Mouse (Mus musculus): ENCODE data around the gene Slc41a3.
A peak's percentile ranks its signal among the peaks of the same experiment; 100 is the strongest.
"Not testable (repeated sequence)": the region's sequence is repeated elsewhere in the genome, so short reads cannot be mapped to it uniquely, and the experiment has no call there.

The Slc41a3 gene

DNA sequence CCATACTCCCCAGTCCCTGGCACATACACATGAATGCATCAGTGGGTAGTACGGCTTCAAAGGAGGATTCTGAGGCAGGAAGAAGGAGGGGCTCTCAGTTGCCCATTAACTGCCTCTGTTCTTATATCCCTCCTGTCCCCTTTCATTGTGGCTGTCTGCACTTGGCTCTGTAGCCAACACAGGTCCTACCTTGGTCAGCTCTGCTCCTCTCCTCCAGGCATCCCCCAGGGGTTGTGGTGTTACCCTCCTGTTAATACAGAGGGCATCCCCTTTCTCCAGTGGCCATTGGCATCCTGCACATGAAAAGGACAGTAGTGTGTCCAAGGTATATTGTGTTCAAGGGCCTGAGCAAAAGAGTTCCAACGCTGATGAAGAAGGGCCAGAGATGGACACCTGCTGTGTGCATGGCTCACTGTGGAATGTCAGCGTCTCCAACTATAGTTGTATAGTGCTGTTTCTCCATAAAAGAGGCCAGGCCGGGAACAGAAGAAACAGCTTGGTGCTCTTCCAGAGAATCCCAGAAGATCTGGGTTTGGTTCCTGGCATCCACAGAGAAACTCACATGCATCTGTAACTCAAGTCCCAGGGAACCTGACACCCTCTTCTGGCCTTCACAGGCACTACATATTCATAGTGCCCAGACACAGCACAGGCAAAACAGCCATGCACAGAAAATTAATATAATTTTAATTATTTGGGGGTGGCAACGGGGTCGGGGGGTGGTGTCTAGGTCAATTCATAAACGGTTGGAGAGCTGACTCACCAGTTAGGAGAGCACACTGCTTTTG, 20.9 kb downstream of the Slc41a3 start:
- DNase-seq: no peak

DNA sequence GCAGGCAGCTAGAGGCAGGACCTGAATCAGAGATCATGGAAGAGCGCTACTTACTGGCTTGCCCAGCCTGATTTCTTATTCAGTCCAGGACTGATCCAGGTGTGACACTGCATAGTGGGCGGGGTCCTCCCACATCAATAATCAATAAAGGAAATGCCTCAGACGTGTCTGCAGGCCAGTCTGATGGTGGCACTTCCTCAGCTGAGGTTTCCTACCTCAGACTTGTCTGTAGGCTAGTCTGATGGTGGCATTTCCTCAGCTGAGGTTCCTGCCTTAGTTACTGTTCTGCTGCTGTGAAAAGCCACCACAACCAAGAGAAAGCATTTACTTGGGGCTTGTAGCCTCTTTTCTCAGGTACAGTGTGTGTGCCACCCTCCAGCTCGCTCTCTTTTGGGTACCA, 23.0 kb downstream of the Slc41a3 start:
- no peak for DNase-seq

DNA sequence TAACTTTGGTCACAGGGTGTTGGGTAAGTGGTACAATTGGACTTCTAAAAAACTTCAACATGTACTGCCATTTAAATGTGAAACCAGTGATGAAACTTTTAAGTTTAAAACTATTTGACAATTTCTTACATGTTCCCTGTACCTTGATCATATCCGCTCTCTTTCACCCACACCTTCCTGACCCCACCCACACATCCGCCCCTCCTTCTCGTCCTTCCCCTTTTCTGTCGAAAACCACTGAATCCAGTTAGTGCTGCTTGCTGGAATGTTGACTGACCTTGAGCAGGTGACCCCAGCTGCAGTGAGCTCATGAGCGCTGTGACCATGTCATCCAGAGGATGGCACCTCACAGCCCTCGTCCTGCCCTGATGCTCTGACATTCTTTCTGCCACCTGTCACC, 25.0 kb downstream of the Slc41a3 start:
- no peak for DNase-seq

DNA sequence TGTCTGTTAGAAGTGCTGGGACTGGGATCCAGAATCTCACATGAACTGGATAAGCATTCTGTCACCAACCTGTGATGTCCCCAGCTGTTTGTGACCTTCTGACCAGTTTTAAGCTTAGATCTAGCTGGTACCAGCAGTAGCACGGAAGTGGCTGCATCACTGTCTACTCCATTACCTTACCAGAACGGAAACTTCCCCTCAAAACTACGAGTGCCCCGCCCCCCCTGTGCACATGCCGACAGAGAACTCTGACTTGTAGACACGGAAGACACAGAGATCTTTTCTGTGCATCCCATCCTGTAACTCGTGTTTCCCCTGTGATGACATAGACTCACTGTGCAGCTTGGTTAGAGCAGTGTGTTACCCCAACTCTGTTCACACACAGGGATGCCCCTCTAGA, 25.9 kb downstream of the Slc41a3 start:
- DNase-seq: no peak

DNA sequence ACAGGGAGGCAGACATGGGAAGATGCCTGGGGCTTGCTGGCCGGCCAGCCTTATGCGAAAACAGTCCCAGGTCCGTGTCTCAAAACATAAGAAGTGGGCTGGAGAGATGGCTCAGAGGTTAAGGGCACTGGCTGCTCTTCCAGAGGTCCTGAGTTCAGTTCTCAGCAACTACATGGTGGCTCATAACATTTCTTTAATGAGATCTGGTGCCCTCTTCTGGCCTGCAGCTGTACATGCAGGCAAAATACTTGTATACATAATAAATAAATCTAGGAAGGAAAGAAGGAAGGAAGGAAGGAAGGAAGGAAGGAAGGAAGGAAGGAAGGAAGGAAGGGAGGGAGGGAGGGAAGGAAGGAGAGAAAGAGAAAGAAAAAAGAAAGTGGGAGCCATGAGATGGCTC, 28.0 kb downstream of the Slc41a3 start:
- not testable (repeated sequence) for DNase-seq

DNA sequence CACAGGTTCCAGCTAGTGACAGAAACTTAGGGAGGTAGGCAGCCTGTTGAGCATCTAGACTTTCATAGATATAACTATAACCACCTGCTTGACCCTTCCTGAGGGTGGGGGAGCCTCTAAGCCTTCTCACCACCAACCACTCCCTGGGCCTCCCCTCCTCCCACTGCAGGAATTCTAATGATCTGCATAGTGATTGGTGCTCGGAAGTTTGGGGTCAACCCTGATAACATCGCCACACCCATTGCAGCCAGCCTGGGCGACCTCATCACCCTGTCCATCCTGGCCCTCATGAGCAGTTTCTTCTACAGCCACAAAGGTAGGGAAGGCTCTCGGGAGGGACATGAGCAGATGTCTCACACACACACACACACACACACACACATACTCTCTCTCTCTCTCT, 30.6 kb downstream of the Slc41a3 start:
- DNase-seq: no peak

DNA sequence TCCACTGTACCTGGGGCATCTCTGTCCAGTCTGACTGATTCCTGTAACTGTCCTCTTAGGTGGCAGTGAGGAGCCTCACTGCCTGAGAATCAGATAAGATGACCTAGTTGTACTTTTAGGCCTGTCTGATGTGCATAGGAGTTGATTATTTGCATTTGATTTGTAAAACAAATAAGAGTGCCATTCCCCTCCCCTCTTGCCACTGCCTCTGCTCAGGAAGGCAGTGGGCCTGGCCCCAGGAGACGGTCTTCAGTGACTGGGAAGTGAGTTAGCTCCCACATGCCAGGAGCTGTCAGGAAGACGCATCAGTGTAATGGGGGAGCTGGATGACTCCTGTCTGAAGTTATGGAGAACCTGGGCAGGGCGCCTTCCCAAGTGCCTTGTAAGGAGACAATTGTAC, 31.1 kb downstream of the Slc41a3 start:
- no peak for DNase-seq

DNA sequence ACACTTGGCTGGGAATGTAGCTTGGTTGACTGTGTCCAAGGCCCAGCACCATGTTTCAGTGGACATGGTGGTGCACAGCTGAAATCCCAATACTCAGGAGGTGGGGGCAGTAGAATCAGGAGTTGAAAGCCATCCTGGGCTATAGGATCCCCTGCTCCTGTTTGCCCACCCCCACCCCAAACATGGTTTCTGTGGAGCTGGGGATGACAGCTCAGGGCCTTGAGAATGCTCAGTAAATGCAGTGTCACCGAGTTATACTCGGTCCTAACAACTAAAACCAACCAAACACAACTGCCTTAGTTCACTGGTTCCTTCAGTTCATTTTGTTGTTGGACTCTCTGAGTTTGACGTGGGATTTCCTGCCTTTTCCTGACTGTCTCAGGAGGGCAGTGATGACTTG, 38.5 kb downstream of the Slc41a3 start:
- DNase-seq: no peak

DNA sequence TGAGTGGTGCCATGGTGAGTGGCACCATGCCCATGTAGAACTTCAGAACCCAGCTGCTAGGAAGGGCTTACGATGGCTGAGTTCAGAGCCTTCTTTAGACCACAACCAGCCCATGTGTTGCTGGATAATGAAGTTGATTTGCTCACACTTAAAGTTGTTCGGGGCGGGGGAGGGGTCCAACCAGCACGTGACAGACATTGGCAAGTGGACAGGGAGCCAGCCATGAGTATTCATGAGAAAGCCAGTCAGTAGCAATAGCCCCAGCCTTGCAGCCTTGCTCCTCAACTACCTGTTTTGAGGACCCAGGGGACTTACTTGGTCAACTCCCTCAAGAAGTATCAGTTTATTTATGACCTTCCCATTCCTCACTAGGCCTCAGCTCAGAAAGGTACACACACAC, 40.4 kb downstream of the Slc41a3 start:
- peak; percentile 12 for DNase-seq

DNA sequence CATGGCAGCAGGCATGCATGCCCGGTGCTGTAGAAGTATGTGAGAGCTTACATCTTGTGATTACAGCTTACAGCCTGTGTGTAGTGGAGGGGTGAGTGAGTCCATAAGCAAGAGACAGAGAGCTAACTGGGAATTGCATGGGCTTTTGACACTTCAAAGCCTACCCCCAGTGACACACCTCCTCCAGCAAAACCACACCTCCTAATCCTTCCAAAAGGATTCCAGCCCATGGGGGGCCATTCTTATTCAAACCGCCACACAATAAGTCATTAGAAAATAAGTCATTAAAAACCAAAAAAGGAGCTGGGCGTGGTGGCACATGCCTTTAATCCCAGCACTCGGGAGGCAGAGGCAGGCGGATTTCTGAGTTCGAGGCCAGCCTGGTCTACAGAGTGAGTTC, 43.9 kb downstream of the Slc41a3 start:
- DNase-seq: no peak

DNA sequence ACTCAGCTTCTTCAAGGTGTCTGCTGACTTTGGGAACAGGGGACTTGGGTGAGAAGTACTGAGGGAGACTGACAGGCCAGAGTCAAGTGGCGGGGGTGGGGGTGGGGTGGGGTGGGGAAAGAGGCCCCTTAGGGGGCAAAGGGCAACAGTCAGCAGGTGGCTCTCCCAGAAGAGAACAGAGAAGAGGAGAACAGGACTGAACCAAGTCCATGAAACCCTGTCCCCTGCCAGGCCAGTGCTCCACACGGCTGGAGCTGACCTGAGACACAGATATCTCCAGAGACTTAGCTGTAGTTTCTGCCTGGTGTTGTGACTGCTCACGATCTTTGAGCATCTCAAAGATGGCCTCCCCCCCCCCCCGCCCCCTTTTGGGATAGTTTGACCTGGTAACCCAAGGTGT, 44.8 kb downstream of the Slc41a3 start:
- no peak for DNase-seq

DNA sequence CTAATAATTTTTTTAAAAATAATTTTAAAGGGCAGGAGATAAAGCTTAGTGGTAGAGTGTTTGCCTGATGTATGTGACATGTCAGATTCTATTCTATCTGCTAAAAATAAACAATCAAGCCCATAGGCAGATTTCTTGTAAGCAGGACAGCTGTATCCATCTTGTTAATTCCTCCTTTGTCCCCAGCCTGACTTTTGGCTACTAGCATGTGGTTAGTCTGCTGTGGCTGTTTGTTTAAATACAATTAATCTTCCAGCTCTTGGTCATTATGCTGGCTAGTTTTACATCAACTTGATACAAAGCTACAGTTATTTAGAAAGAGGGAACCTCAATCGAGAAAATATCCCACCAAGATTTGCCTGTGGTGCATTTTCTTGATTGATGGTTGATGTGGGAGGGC, 46.1 kb downstream of the Slc41a3 start:
- DNase-seq: no peak

DNA sequence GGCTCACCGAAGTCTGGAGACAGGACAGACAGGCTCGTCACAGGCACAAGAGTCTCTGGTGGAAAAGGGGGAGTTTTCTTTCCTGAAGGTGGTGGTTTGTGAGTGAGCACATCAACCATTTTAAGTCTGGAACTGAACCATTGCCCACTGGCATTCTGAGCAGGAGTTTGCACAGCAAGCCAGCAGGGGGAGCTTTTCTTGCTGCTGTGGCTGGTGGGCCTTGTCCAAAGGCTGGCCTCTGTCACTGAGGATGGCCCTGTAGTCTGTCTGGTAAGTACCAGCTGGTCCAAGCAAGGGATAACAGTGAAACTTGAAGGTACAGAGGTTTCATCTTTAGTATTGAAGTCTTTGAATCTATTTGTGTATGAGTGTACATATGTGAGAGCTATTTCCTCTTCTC, 49.2 kb downstream of the Slc41a3 start:
- peak; percentile 65 for DNase-seq

DNA sequence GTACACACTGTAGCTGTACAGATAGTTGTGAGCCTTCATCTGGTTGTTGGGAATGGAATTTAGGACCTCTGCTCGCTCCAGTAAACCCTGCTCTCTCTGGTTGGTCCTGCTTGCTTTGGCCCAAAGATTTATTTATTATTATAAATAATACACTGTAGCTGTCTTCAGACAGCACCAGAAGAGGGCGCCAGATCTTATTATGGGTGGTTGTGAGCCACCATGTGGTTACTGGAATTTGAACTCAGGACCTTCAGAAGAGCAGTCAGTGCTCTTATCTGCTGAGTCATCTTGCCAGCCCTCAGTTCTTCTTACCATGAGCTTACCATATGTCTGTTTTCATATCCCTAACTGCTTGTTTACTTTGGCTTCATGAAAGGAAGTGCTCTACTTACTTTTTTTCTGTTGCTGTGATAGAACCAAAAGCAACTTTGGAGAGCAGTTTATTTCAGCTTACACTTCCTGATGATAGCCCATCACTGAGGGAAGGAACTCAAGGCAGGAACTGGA, 51.9 kb downstream of the Slc41a3 start:
- not testable (repeated sequence) for DNase-seq

DNA sequence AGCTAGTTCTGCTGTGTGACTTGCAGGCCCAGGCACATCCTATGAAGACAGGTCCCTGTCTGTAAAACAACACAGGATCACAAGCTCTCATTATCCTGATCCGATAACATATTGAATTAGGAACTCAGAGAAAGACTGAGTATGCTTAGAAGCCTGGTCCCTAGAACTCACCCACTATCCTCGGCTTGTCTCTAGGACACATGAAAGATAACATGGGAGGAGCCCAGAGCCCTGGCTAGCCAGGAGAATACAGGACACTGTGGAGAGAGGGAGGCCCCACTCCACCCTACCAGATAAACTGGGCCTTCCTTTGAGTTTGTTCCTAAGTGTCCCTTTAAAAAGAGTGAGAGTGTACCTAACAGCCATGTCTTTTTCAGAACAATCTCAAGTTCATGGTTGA, 55.4 kb downstream of the Slc41a3 start:
- DNase-seq: no peak

DNA sequence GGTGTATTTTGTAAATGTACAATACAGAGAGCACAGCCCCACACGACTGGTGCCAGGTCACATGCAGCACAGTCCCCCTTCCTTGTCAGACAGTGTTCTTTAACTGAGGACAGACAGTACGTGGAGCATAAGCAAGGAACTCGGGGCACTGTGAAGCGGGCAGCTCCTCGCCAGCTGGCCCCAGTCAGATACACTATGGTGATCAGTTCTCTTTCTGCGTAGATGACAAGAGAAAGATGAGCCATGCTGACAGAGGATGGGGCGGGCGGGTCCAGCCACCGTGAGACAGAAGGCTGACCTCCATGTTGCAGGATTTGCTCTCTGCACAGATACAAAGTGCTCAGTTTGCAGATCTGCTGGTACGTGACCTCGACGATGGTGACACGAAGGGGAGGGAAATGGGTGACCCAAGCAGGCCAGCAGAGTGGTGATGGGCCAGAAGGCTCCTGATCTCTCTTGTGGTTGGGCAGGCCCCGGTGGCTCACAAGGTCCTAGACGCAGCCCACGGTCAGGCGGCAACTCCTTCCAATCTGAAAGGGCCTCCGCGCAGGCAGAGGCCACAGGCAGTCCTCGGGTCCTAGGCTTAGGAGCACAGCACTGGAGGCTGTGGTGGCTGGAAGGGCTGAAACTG, 56.0 kb downstream of the Slc41a3 start:
- DNase-seq: no peak

DNA sequence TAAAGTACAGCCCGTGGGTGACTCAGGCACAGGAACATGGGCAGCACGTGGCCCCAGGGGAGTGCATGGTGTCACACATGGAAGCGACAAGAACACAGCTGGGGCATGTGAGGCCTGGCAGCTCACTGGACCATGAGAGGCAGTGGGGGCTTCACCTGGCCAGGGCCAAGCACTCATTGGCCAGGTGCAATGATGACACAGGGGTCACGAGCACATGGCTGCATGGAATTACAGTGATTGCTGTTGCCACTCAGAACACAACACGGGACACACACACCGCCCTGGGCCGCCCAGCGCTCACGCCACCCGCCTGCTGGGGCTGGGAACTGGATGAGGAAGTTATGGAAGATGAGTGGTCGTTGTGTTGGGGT, 56.5 kb downstream of the Slc41a3 start:
- DNase-seq: no peak

DNA sequence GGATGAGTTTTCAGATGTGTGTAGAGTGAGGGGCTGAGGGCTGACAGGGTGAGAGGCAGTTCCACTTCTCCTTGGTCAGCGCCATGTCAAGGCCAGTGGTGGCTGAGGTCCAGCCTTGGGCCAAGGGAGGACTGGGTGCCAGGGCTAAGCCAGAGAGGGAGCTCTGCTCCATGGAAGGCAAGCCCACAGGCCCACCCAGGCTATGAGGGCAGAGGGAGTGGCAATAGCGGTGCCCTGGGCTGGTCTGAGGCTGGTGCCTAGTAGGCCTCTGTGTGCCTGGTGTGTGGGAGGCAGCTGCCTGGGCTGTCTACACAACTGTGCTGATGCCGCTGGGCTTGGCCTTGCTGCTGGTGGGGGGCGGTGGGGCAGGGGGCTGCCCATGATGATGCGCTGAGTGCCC, 57.6 kb downstream of the Slc41a3 start:
- DNase-seq: no peak

DNA sequence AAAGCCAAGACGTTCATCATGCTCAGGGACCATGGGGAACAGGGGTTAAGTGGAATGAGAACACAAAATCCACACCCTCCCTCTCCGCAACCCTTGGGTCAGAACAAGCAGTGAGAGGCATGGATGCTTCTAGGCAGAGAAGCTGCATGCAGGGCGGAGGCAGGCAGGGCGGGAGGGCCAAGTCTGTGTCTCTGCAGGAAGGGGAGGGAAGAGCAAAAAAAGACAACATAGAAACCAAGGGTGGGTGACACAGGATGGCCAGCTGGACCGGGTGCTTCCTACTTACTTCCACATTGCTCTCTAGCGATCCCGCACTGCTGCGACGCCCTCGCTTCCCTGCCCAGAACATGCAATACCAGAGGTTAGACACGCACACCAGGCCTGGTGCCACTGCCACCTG, 59.2 kb downstream of the Slc41a3 start:
- no peak for DNase-seq

DNA sequence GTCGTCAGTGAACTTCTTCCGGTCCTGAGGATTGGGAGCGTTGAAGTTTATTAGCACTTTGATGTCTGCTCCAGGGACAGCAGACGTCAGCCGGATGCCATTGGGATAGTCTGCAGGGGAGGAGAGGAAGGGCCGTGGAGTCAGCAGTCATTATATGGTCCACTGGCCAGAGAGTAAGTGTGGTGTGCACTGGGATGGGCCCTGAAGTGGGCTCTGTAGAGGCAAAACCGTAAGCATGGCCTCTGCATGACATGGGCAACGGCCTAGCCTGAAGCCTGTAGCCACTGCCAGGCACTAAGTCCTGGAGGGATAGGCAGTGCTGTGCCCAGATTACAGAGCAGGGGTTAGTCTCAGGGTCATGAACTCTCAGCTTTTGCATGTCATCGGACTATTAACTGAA, 64.2 kb downstream of the Slc41a3 start:
- no peak for DNase-seq

DNA sequence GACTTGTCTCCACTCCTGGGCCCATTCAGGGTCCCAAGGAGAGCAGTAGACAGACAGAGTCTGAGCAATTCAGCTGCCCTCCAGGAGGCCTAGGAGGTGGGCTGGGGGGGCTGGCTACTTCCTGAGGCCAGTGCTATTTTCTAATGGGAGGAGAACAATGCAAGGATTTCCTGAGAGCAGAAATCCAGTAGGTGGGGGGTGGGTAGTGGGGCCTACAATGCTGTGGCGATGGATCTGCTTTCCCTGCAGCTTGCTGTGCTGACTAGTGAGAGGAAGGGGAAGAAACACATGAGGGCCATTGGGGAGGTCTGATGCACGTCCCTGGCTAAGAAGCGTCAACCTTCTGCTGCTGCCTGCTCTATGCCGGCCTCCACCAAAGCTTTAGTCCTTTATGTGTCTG, 74.2 kb downstream of the Slc41a3 start:
- DNase-seq: no peak

DNA sequence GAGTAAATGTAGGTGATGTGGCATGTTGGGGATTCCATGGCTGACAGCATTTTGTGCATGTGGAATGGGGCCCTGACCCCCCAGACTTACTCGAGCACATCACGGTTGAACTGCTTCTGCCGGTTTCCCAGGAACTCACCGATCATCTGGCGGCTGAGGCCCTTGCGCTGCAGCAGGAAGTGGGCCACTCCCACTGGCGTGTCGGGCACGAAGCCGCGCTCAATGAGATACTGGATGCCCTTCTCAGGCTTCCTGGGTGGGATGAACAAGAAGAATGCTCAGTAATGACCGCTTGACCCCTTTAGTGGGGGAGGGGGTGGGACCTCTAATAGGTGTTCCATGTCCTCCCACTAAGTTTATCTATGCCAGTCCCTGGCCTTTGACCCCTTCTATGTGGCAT, 75.9 kb downstream of the Slc41a3 start:
- no peak for DNase-seq

DNA sequence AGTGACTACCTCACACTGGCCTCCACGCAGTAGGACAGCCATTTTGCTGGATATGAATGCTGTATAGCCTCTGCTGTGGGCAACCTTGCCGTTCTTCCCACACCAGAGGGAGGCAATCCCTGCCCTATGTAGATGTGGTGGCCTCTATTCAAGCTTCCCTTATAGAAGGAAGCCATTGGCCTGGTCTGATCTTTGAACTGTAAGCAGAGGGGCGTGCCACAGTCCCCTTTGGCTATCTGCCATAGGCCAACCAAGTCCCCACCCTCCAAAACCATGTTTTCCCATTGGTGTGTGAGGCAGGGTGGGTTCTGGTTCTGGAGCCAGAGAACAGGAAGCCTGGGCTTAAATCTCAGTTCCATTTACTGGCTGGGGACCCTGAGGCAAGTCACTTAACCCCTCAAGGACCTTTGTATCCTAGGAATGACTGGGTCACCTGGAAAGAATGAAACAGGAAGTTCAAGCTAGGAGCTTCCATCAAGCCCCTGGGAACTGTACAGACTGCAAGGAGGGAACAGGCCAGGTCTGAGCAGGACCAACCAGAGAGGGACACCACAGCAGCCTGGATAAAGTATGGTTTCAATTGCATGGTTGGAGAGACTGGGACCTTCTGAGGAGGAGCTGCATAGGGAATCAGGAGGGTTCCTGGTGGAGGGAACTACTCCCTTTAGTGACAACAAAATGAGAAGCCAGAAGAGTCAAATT, 79.5 kb downstream of the Slc41a3 start:
- no peak for DNase-seq

DNA sequence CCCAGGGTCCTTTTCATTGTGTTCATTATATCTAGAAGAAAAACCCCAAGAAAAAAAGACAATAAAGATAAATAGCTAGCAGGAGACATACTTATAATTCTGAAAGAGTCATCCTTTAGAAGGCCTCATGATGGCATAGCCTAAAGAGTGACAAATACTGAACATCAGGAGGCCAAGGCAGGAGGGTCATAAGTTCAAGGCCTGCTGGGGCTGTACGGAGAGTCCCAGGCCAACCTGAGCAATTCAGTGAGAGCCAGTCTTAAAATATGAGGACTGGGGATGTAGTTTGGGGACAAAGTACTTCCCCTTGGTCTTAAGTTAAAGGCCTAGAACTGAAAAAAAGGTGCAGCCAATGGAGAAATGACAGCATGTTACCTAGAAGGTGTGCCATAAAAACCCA, 82.3 kb downstream of the Slc41a3 start:
- no peak for DNase-seq

Data from retina, postnatal 1 day (tissue).